Mouse (Mus musculus) limb, embryonic 15.5 days (tissue): ENCODE results near the gene Gfpt2. TPM values are rescaled to one million over a fixed set of nuclear protein-coding genes. Genes with fewer than 3 reads are reported as not detected.

ENCODE experiments used
- ATAC-seq: fragments of 200-750 bp; cut with Nextera tagmentation; 2 replicates; pipeline ENCODE4 v1.8.0; 2017; ENCODE audit warnings: low read depth, moderate TSS enrichment; ENCODE audit not compliant: insufficient number of reproducible peaks, low FRiP score, low TSS enrichment
- H3K27ac ChIP-seq: fragments of 300-500 bp; sonication (generic); 2 replicates; pipeline ENCODE4 v1.5.1; 2015; ENCODE audit warnings: moderate library complexity, mild to moderate bottlenecking, inconsistent platforms
- H3K27me3 ChIP-seq: fragments of 300-500 bp; sonication (generic); 2 replicates; pipeline ENCODE4 v1.6.1; 2015; ENCODE audit warnings: inconsistent platforms
- H3K36me3 ChIP-seq: fragments of 300-500 bp; sonication (generic); 2 replicates; pipeline ENCODE4 v1.6.1; 2015; ENCODE audit warnings: inconsistent platforms
- H3K4me1 ChIP-seq: fragments of 300-500 bp; sonication (generic); 2 replicates; pipeline ENCODE4 v1.6.1; 2015; ENCODE audit warnings: inconsistent platforms
- H3K4me2 ChIP-seq: fragments of 300-500 bp; sonication (generic); 2 replicates; pipeline ENCODE4 v1.6.1; 2015; ENCODE audit warnings: mild to moderate bottlenecking, inconsistent platforms
- H3K4me3 ChIP-seq: fragments of 300-500 bp; sonication (generic); 2 replicates; pipeline ENCODE4 v1.5.1; 2015; ENCODE audit warnings: mild to moderate bottlenecking, inconsistent platforms
- H3K9ac ChIP-seq: fragments of 300-500 bp; sonication (generic); 2 replicates; pipeline ENCODE4 v1.6.1; 2015; ENCODE audit warnings: inconsistent platforms
- H3K9me3 ChIP-seq: fragments of 300-500 bp; sonication (generic); 2 replicates; pipeline ENCODE4 v1.6.1; 2016; ENCODE audit warnings: inconsistent platforms
- WGBS: fragments of 180-500 bp; shearing (Covaris S2); methylation state at CpG from one replicate; pipeline ENCODE4 v1.1.7; 2015; 5-methylcytosine and 5-hydroxymethylcytosine counted together
- polyA plus RNA-seq: library from polyadenylated mRNA; unstranded; fragments of >200 nt; fragmentation: Nextera tagmentation; extraction: Ambion mirVana; gene quantifications from 2 replicates; pipeline ENCODE4 v1.2.1, GENCODE M21; 2015

Gene Gfpt2
- polyA plus RNA-seq, 1 experiment from 2014 or later, result 32.0 TPM

GRCm38 (mm10) chr11:49844969-49845368 is 51.0 kb downstream of the Gfpt2 start:
- no peak overlapping the region for H3K9ac ChIP-seq
- WGBS, result 37% methylated on average over 3 of the region's 3 CpGs
- no peak overlapping the region for H3K4me3 ChIP-seq
- peaks cover 20% of the 10 kb centered on the region for H3K4me1 ChIP-seq
- ATAC-seq, result no peak
- no peaks in the 10 kb centered on the region for H3K9me3 ChIP-seq
- H3K36me3 ChIP-seq, result peaks cover 3% of the 10 kb centered on the region; the same call in 1 of the 2 replicates
- no peak overlapping the region for H3K27ac ChIP-seq
- H3K4me2 ChIP-seq, result no peak overlapping the region
- no peaks in the 10 kb centered on the region for H3K27me3 ChIP-seq

GRCm38 (mm10) chr11:49845958-49846357 is 52.0 kb downstream of the Gfpt2 start:
- Histone ChIP-seq H3K9ac (peak overlapping the region; percentile 38; the same call in 1 of the 2 replicates), H3K9me3 (no peaks in the 10 kb centered on the region), H3K4me2 (peak overlapping the region; percentile 61), H3K27me3 (no peaks in the 10 kb centered on the region), H3K4me1 (peaks cover 20% of the 10 kb centered on the region), H3K36me3 (peaks cover 8% of the 10 kb centered on the region), H3K27ac (peak overlapping the region; percentile 51; the same call in 1 of the 2 replicates), H3K4me3 (peak overlapping the region; percentile 94)
- no peak for ATAC-seq
- WGBS, result 40% methylated on average over 11 of the region's 11 CpGs

- peak within 1 kb of the TSS; percentile 61 for H3K4me2 ChIP-seq
- H3K36me3 ChIP-seq, result peaks cover 8% of the 10 kb centered on the region
- H3K9me3 ChIP-seq, result no peaks in the 10 kb centered on the region
- H3K9ac ChIP-seq, result peak within 1 kb of the TSS; percentile 78
- H3K4me3 ChIP-seq, result peak within 1 kb of the TSS; percentile 94
- peak within 1 kb of the TSS; percentile 70 for H3K27ac ChIP-seq
- H3K27me3 ChIP-seq, result no peaks in the 10 kb centered on the region
- H3K4me1 ChIP-seq, result peaks cover 20% of the 10 kb centered on the region
- WGBS, result under 1% methylated on average over 66 of the region's 68 CpGs
- ATAC-seq, result peak; percentile 99
These were observed 52.6 kb downstream of the Gfpt2 start, which contains the start of gene Mapk9 for GRCm38 (mm10) chr11:49846401-49847070. Mapk9 (plus strand) TSS chr11:49846751.

GRCm38 (mm10) chr11:49847071-49847810 is 53.3 kb downstream of the Gfpt2 start:
- peak overlapping the region; percentile 70 for H3K27ac ChIP-seq
- peak overlapping the region; percentile 94 for H3K4me3 ChIP-seq
- peak overlapping the region; percentile 78 for H3K9ac ChIP-seq
- peaks cover 8% of the 10 kb centered on the region for H3K36me3 ChIP-seq
- whole genome bisulfite sequencing, result 8% methylated on average over 29 of the region's 29 CpGs
- H3K4me2 ChIP-seq, result peak overlapping the region; percentile 61
- ATAC-seq, result no peak
- no peaks in the 10 kb centered on the region for H3K9me3 ChIP-seq
- H3K4me1 ChIP-seq, result peaks cover 20% of the 10 kb centered on the region
- H3K27me3 ChIP-seq, result no peaks in the 10 kb centered on the region

GRCm38 (mm10) chr11:49847811-49848078 is 53.8 kb downstream of the Gfpt2 start:
- no peak overlapping the region for H3K27ac ChIP-seq
- no peaks in the 10 kb centered on the region for H3K9me3 ChIP-seq
- ATAC-seq, result no peak
- H3K4me1 ChIP-seq, result peaks cover 20% of the 10 kb centered on the region
- 83% methylated on average over 2 of the region's 2 CpGs for WGBS
- peak overlapping the region; percentile 94 for H3K4me3 ChIP-seq
- H3K9ac ChIP-seq, result peak overlapping the region; percentile 78; the same call in 1 of the 2 replicates
- peaks cover 8% of the 10 kb centered on the region for H3K36me3 ChIP-seq
- H3K27me3 ChIP-seq, result no peaks in the 10 kb centered on the region
- peak overlapping the region; percentile 61 for H3K4me2 ChIP-seq

- WGBS, result 70% methylated on average over 4 of the region's 4 CpGs
- H3K9me3 ChIP-seq, result no peaks in the 10 kb centered on the region
- no peak overlapping the region for H3K27ac ChIP-seq
- no peak overlapping the region for H3K9ac ChIP-seq
- H3K27me3 ChIP-seq, result no peaks in the 10 kb centered on the region
- H3K4me2 ChIP-seq, result 0 out of 2 replicates have a peak overlapping the region, but pooled peaks have one; percentile 7
- no peak for ATAC-seq
- H3K4me3 ChIP-seq, result no peak overlapping the region
- peaks cover 8% of the 10 kb centered on the region for H3K36me3 ChIP-seq
- peaks cover 20% of the 10 kb centered on the region for H3K4me1 ChIP-seq
These were observed 54.3 kb downstream of the Gfpt2 start for GRCm38 (mm10) chr11:49848080-49848815.

GRCm38 (mm10) chr11:49850331-49850730 is 56.4 kb downstream of the Gfpt2 start:
- no peak overlapping the region for H3K4me2 ChIP-seq
- no peak overlapping the region for H3K9ac ChIP-seq
- no peaks in the 10 kb centered on the region for H3K9me3 ChIP-seq
- H3K27me3 ChIP-seq, result no peaks in the 10 kb centered on the region
- H3K4me3 ChIP-seq, result no peak overlapping the region
- H3K36me3 ChIP-seq, result peaks cover 16% of the 10 kb centered on the region
- ATAC-seq, result no peak
- H3K27ac ChIP-seq, result no peak overlapping the region
- WGBS, result 87% methylated on average over 7 of the region's 7 CpGs
- H3K4me1 ChIP-seq, result peaks cover 20% of the 10 kb centered on the region

GRCm38 (mm10) chr11:49855144-49855543 is 61.2 kb downstream of the Gfpt2 start:
- H3K4me1 ChIP-seq, result no peaks in the 10 kb centered on the region
- H3K27me3 ChIP-seq, result no peaks in the 10 kb centered on the region
- H3K9ac ChIP-seq, result no peak overlapping the region
- H3K4me3 ChIP-seq, result no peak overlapping the region
- no peak for ATAC-seq
- no peaks in the 10 kb centered on the region for H3K9me3 ChIP-seq
- H3K4me2 ChIP-seq, result no peak overlapping the region
- WGBS, result 86% methylated on average over 5 of the region's 5 CpGs
- no peak overlapping the region for H3K27ac ChIP-seq
- H3K36me3 ChIP-seq, result peaks cover 25% of the 10 kb centered on the region

GRCm38 (mm10) chr11:49861139-49861538 is 67.2 kb downstream of the Gfpt2 start:
- Histone ChIP-seq H3K27ac (no peak overlapping the region), H3K9ac (no peak overlapping the region), H3K9me3 (no peaks in the 10 kb centered on the region), H3K4me3 (no peak overlapping the region), H3K4me1 (no peaks in the 10 kb centered on the region), H3K36me3 (peaks cover 20% of the 10 kb centered on the region), H3K4me2 (no peak overlapping the region), H3K27me3 (no peaks in the 10 kb centered on the region)
- 85% methylated on average over 4 of the region's 4 CpGs for WGBS
- ATAC-seq, result no peak

GRCm38 (mm10) chr11:49863926-49864325 is 69.9 kb downstream of the Gfpt2 start:
- no peak for ATAC-seq
- Histone ChIP-seq H3K9ac (no peak overlapping the region), H3K36me3 (peaks cover 19% of the 10 kb centered on the region)

GRCm38 (mm10) chr11:49867320-49867719 is 73.3 kb downstream of the Gfpt2 start:
- Histone ChIP-seq H3K27me3 (no peaks in the 10 kb centered on the region), H3K36me3 (peaks cover 32% of the 10 kb centered on the region)
- WGBS, result 89% methylated on average over 5 of the region's 5 CpGs

More at GRCm38 (mm10) chr11:49863926-49864325, 69.9 kb downstream of the Gfpt2 start:
- Histone ChIP-seq H3K4me1 (no peaks in the 10 kb centered on the region), H3K27me3 (no peaks in the 10 kb centered on the region), H3K9me3 (no peaks in the 10 kb centered on the region), H3K4me2 (no peak overlapping the region), H3K4me3 (no peak overlapping the region), H3K27ac (no peak overlapping the region)

GRCm38 (mm10) chr11:49869762-49870161 is 75.8 kb downstream of the Gfpt2 start:
- ATAC-seq, result no peak
- no peaks in the 10 kb centered on the region for H3K9me3 ChIP-seq
- peaks cover 45% of the 10 kb centered on the region for H3K36me3 ChIP-seq
- H3K27ac ChIP-seq, result no peak overlapping the region
- no peak overlapping the region for H3K9ac ChIP-seq
- no peaks in the 10 kb centered on the region for H3K27me3 ChIP-seq
- no peaks in the 10 kb centered on the region for H3K4me1 ChIP-seq
- H3K4me3 ChIP-seq, result no peak overlapping the region
- H3K4me2 ChIP-seq, result no peak overlapping the region

More at GRCm38 (mm10) chr11:49867320-49867719, 73.3 kb downstream of the Gfpt2 start:
- no peaks in the 10 kb centered on the region for H3K9me3 ChIP-seq
- ATAC-seq, result no peak
- no peak overlapping the region for H3K9ac ChIP-seq
- H3K4me1 ChIP-seq, result no peaks in the 10 kb centered on the region
- no peak overlapping the region for H3K4me2 ChIP-seq
- no peak overlapping the region for H3K4me3 ChIP-seq
- H3K27ac ChIP-seq, result no peak overlapping the region; the same call in 1 of the 2 replicates
